ENCODE assay signal across 25 mouse cellular contexts in the genomic region with DNA sequence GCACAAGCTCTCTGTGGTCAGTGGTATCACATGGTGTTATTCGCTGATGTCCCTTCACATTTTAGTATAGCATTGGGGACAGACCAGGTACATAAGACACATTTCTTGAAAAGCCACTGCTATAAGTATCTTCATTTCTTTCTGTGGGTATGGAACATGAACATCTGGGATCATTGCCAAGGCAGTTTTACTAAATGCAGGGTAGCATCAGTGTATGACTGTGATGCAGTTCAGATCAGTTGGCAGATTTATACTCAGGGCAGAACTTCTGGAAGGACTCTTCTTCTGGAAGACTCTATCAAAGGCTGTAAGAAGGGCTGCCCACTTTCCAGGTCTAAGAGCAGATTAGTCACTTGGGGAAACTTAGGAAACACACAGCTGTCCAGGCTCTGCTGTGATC.
"Had no signal": no experiment of that assay in that cellular context is flagged by ENCODE, and none has a peak within 500 bp of the region (broad histone marks: within the 10 kb centered on the region; RNA-seq: fewer than 3 reads in every experiment).

No protein-coding gene starts in this region.

- H3K9ac ChIP-seq: heart, embryonic 12.5 days; hindbrain, embryonic 12.5 days; hindbrain, embryonic 14.5 days; kidney, embryonic 15.5 days; liver, embryonic 13.5 days; liver, embryonic 15.5 days had no signal

- H3K27me3 ChIP-seq: heart, embryonic 12.5 days; hindbrain, embryonic 12.5 days; kidney, embryonic 15.5 days; liver, embryonic 13.5 days; liver, embryonic 15.5 days had no signal

- H3K9me3 ChIP-seq: heart, embryonic 10.5 days; heart, embryonic 12.5 days; hindbrain, embryonic 10.5 days; hindbrain, embryonic 12.5 days; kidney, embryonic 15.5 days; liver, embryonic 13.5 days; liver, embryonic 15.5 days had no signal

- H3K27ac ChIP-seq: gastrocnemius, adult 2 months; heart, embryonic 10.5 days; hindbrain, embryonic 10.5 days; hindbrain, embryonic 12.5 days; hindbrain, embryonic 14.5 days; hindbrain, postnatal 0 days; kidney, embryonic 15.5 days; kidney, postnatal 0 days; left cerebral cortex, adult 2 months; liver, embryonic 13.5 days; liver, embryonic 15.5 days had no signal

- DNase-seq: gastrocnemius, adult 2 months; gastrocnemius, postnatal 10 days; gastrocnemius, postnatal 25 days; heart, adult 18-20 months; heart, postnatal 10 days; heart, postnatal 4 days; kidney, adult 11 months; kidney, adult 2 months; kidney, adult 9 months; kidney, postnatal 14 days; kidney, postnatal 36 days; liver; liver, embryonic 13.5 days had no signal

- ATAC-seq: hindbrain, postnatal 0 days; intestine, embryonic 16.5 days had no signal

- H3K4me1 ChIP-seq: heart, embryonic 10.5 days; hindbrain, embryonic 10.5 days; hindbrain, embryonic 12.5 days; kidney, embryonic 15.5 days; liver, embryonic 15.5 days had no signal

- H3K4me3 ChIP-seq: gastrocnemius, adult 2 months; heart, embryonic 10.5 days; heart, embryonic 12.5 days; hindbrain, embryonic 10.5 days; hindbrain, embryonic 12.5 days; kidney, embryonic 15.5 days; left cerebral cortex, adult 2 months; liver, embryonic 13.5 days; liver, embryonic 15.5 days had no signal

- H3K4me2 ChIP-seq: heart, embryonic 12.5 days; hindbrain, embryonic 12.5 days; hindbrain, embryonic 14.5 days; kidney, embryonic 15.5 days; liver, embryonic 11.5 days; liver, embryonic 13.5 days; liver, embryonic 15.5 days had no signal

- H3K36me3 ChIP-seq: heart, embryonic 10.5 days; heart, embryonic 12.5 days; hindbrain, embryonic 10.5 days; hindbrain, embryonic 12.5 days; kidney, embryonic 15.5 days; liver, embryonic 13.5 days; liver, embryonic 15.5 days had no signal
